Mouse (Mus musculus): Measurements from ENCODE around the gene Sox12. TPM values are rescaled to one million over a fixed set of nuclear protein-coding genes. Genes with fewer than 3 reads are reported as not detected.
"Not testable (repeated sequence)": the region's sequence is repeated elsewhere in the genome, so short reads cannot be mapped to it uniquely, and the experiment has no call there.

Gene Sox12
- polyA plus RNA-seq (2015; fragmentation: Nextera tagmentation; extraction: Ambion mirVana), result 16.4 and 16.9 TPM in 2 replicates

DNA sequence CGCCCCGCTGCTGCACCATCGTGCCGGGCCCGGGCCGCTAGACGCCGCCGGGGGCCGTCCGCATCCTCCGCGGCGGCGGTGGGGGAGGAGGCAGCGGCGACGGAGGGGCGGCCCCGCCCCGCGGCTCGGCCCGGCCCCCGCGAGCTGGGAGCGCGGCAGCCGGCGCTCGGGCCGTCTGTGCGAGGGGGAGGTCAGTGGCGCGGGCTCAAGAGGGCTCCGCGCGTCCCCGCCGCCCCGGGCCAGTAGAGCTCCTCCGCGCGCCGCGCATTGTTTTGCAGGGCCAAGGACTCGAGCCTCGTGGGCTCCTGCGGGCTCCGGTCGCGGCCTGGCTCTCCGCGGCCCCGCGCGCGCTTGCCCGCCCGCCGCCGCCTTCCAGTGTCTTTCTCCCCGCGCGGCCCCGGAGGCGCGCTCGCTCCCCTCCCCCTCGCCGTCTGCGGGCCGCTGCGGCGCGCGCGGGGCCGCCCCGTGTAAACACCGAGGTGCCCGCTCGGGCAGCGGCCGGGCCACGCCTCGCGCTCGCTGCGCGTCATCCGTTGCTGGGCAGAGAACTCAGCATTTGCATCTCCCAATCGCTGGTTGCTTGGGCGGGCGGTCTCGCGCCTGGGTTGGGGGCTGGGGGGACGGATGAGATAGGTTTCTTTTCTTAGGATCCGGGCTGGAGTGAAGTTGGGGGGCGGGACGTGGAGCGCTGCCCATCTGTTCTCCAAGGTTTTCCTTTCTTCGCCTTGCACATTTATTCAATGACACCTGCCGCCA, at the start of gene Sox12:
Gene Sox12, minus strand, starts transcription at position 384 of the 756 bp plus-strand sequence.
- WGBS, result under 1% methylated on average over 87 of the region's 104 CpGs
- Histone ChIP-seq H3K9ac (peak within 1 kb of the TSS; percentile 99), H3K4me3 (peak within 1 kb of the TSS; percentile 86), H3K36me3 (peaks cover 9% of the 10 kb centered on the region; the same call in 1 of the 2 replicates), H3K27me3 (no peaks in the 10 kb centered on the region), H3K4me1 (replicated peaks) (peaks cover 51% of the 10 kb centered on the region), H3K27ac (peak within 1 kb of the TSS; percentile 100), H3K4me2 (peak within 1 kb of the TSS; percentile 97), H3K9me3 (no peaks in the 10 kb centered on the region)
- ATAC-seq (ENCODE audit: low FRiP score), result peak; percentile 71

DNA sequence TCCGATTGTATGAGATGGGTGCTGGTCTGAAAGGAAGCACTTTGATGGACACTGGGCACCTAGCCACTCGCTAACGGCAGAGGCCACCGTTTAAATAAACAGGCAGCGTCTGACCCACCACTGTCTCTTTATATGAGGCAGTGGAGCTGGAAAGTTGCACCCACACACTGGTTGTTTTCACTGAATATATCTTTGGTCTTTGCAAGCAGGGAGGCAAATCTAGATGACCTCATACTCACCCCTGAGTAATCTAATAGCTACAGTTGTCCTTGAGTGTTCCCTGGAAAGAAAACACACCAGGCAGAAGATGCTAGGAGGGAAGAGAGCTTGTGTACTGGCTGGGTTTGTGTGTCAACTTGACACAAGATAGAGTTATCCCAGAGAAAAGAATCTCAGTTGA, 49.6 kb upstream of the Sox12 start:
- Histone ChIP-seq H3K4me1 (replicated peaks) (no peaks in the 10 kb centered on the region; the same call in 1 of the 2 replicates), H3K9me3 (no peaks in the 10 kb centered on the region), H3K4me2 (no peak overlapping the region), H3K4me3 (no peak overlapping the region), H3K9ac (no peak overlapping the region), H3K36me3 (no peaks in the 10 kb centered on the region), H3K27me3 (no peaks in the 10 kb centered on the region), H3K27ac (no peak overlapping the region)
- no peak for ATAC-seq (ENCODE audit: low FRiP score)
- 65% methylated on average over 5 of the region's 5 CpGs for WGBS

DNA sequence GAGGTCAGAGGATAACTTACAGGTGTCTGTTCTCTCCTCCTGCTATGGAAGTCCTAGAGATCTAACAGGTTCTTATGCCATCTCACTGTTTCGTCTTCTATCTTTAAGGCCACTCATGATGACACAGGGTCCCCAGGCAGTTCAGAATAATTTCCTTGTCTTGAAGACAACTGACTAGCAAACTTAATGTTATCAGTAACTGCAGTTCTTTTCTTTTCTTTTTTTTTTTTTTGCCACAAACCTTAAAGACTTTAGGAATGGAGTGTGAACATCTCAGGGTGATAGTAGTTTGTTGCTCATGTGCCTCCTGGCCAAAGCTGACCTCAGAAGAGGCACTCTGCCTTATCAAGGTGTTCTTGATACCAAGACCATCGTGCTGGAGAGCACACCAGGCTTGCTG, 48.8 kb upstream of the Sox12 start:
- Histone ChIP-seq H3K4me3 (no peak overlapping the region), H3K9me3 (no peaks in the 10 kb centered on the region), H3K36me3 (no peaks in the 10 kb centered on the region), H3K9ac (no peak overlapping the region), H3K27me3 (no peaks in the 10 kb centered on the region), H3K27ac (no peak overlapping the region), H3K4me2 (no peak overlapping the region), H3K4me1 (replicated peaks) (no peaks in the 10 kb centered on the region; the same call in 1 of the 2 replicates)
- WGBS, result 73% methylated on average over 2 of the region's 2 CpGs
- ATAC-seq (ENCODE audit: low FRiP score), result no peak

DNA sequence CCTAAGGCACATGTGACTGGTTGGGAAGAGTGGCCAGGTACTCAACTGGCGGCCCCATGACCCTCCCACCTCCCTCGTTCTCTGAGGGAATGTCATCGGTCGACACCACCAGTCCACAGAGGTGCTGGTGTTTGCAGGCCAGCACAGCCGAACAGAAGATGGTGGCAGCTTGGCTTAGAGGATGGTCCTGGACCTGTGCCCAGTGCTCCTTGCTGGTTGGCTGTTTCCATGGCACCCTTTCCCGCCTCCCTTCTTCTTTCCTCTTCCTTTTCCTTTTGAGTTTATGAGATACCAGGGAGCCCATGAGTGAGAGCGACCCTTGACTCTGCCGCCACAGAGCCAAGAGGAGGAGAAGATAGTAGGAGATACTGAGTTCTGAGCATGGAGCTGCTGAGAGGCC, 45.4 kb upstream of the Sox12 start:
- H3K9me3 ChIP-seq, result no peaks in the 10 kb centered on the region
- no peak overlapping the region for H3K27ac ChIP-seq
- H3K27me3 ChIP-seq, result no peaks in the 10 kb centered on the region
- H3K36me3 ChIP-seq, result no peaks in the 10 kb centered on the region
- no peak for ATAC-seq (ENCODE audit: low FRiP score)
- no peak overlapping the region for H3K4me3 ChIP-seq
- no peaks in the 10 kb centered on the region; the same call in 1 of the 2 replicates for H3K4me1 ChIP-seq (replicated peaks)
- no peak overlapping the region for H3K9ac ChIP-seq
- H3K4me2 ChIP-seq, result no peak overlapping the region
- 88% methylated on average over 8 of the region's 8 CpGs for WGBS

DNA sequence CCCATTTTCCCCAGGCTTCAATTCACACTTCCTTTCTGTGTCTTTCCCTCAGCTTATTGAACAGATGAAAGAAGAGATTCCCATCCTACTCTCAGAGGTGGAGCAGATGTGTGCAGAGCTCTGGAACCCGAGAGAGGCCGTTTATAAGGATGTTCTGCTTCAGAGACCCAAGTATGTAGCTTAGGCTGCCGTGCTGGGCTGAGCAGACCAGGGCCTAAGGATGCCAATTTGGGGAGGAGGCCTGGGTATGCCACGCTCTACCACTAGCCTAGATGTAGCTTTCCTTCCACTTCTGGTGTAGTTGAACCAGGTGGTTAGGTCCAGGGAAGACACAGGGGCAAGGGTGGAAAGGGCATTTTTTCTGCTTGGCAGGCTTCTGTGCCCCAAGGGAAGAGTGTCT, 44.5 kb upstream of the Sox12 start:
- ATAC-seq (ENCODE audit: low FRiP score), result no peak
- Histone ChIP-seq H3K27me3 (no peaks in the 10 kb centered on the region), H3K9me3 (no peaks in the 10 kb centered on the region), H3K9ac (no peak overlapping the region), H3K4me2 (no peak overlapping the region), H3K4me3 (no peak overlapping the region), H3K4me1 (replicated peaks) (peaks cover 4% of the 10 kb centered on the region), H3K27ac (no peak overlapping the region), H3K36me3 (no peaks in the 10 kb centered on the region)
- WGBS, result 76% methylated on average over 4 of the region's 4 CpGs

DNA sequence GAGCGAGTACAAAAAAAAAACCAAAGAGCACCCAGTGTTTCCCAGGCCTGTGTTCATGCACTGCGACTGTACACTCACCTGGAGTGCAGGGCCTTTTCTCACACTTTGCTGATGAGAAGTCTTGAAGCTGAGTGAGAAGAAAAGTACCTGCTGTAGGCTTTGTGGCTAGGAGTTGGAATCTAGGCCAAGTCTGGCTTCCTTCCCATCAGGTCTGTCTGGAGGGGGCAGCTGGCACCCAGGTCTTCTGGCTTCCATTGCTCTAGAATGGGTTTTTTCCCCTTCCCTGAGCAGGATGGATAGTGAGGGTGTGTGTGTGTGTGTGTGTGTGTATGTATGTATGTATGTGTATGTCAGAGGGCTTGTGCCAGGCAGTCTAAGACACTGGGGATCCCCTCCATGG, 42.0 kb upstream of the Sox12 start:
- peaks cover 15% of the 10 kb centered on the region for H3K4me1 ChIP-seq (replicated peaks)
- ATAC-seq (ENCODE audit: low FRiP score), result no peak
- no peaks in the 10 kb centered on the region for H3K9me3 ChIP-seq
- H3K36me3 ChIP-seq, result no peaks in the 10 kb centered on the region
- no peak overlapping the region for H3K4me3 ChIP-seq
- H3K9ac ChIP-seq, result no peak overlapping the region
- 0 out of 2 replicates have a peak, but pooled peaks cover 5% of the 10 kb centered on the region for H3K27me3 ChIP-seq
- no peak overlapping the region for H3K4me2 ChIP-seq
- H3K27ac ChIP-seq, result no peak overlapping the region
- WGBS, result 88% methylated on average over 2 of the region's 2 CpGs

DNA sequence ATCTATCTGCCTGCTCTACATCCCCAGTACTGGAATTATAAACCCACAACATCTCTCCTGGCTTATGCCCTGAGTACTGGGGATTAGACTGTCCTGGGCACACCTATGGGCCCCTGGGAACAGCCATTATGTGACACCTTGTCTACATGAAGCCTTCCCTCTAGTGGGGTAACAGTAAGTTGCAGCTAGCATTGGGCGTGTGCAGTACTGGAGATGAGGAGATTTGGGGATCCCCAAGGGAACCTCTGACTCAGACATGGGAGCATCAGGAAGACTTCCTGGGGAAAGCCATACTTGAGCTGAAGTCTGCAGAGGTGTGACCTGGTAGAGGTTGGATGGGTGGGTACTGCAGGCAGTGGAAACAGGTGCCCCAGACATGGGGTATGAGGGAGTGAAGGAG, 41.1 kb upstream of the Sox12 start:
- H3K9ac ChIP-seq, result no peak overlapping the region
- no peaks in the 10 kb centered on the region for H3K9me3 ChIP-seq
- no peaks in the 10 kb centered on the region for H3K36me3 ChIP-seq
- H3K4me1 ChIP-seq (replicated peaks), result peaks cover 15% of the 10 kb centered on the region
- WGBS, result 75% methylated on average over 1 of the region's 1 CpGs
- no peak for ATAC-seq (ENCODE audit: low FRiP score)
- H3K27me3 ChIP-seq, result 0 out of 2 replicates have a peak, but pooled peaks cover 5% of the 10 kb centered on the region
- no peak overlapping the region for H3K4me2 ChIP-seq
- no peak overlapping the region for H3K4me3 ChIP-seq
- no peak overlapping the region for H3K27ac ChIP-seq

DNA sequence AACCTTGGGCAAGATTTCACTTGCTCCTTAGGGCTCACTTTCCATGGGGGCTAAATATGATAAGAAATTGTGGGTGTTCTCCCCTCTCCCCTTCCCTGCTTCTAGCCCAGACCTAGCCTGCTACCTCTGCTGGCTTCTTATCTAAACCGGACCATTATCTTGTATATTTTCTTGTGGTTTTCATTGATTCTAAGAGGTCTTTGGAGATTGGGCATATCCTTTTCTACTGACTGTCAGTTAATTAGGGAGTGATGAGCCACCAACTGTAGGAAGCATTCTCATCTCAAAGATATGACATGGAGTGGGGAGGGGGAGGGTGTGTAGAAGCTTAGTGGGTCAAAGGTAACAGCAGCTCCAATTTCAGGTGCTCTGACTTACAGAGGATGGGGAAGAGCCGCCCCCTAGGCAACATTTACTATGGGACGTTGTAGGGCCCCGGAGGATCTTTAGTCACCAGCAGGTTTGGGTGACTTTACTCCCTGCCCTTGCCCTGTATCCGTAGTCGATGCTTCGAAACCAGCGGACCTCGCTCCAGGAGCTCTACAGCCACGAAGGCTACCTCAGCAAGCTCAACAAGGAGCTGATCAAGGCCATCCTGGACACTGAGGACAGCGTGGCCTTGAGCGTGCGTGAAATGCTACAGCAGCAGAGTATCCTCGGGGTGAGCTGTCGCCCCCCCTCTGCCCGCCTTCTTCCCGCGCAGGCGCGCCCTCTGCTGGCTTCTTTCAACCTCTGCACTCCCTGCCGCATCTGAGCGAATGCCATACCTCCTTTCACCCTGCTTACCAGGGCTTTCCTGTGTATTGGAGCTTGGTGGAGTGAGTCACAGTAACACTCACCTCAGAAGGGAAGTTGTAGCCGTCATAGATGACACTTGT, 39.4 kb upstream of the Sox12 start:
- 0 out of 2 replicates have a peak, but pooled peaks cover 5% of the 10 kb centered on the region for H3K27me3 ChIP-seq
- H3K4me2 ChIP-seq, result peak overlapping the region; percentile 61
- peak; percentile 81 for ATAC-seq (ENCODE audit: low FRiP score)
- no peak overlapping the region for H3K27ac ChIP-seq
- peak overlapping the region; percentile 66 for H3K9ac ChIP-seq
- WGBS, result 3% methylated on average over 23 of the region's 23 CpGs
- peak overlapping the region; percentile 35 for H3K4me3 ChIP-seq
- peaks cover 15% of the 10 kb centered on the region for H3K4me1 ChIP-seq (replicated peaks)
- no peaks in the 10 kb centered on the region for H3K36me3 ChIP-seq
- no peaks in the 10 kb centered on the region for H3K9me3 ChIP-seq

DNA sequence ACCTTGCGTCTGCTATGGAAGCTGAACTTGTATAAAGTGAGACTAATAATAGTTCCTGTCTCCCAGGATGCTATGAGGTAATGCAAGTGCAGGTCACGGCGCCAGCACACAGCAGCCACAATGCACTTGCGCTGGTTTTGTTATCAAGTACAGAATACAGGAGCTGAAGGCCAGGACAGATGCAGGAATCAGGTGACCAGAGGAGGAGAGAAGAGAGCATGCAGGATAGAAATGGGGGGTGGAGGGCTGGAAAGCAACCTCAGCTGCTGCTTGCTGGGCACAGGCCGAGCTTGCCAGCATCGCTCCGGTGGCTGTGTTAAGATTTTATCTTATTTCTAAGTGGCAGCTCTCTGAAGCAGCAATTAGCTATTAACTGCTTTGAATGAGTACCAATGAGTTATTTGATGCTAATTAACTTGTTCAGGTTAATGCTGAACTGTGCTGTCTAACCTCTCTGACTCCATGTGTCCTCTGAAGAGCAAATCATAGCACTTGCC, 38.6 kb upstream of the Sox12 start:
- H3K9ac ChIP-seq, result 0 out of 2 replicates have a peak overlapping the region, but pooled peaks have one; percentile 15
- 76% methylated on average over 7 of the region's 7 CpGs for WGBS
- peak overlapping the region; percentile 12; the same call in 1 of the 2 replicates for H3K27ac ChIP-seq
- no peaks in the 10 kb centered on the region for H3K36me3 ChIP-seq
- 0 out of 2 replicates have a peak, but pooled peaks cover 5% of the 10 kb centered on the region for H3K27me3 ChIP-seq
- no peak for ATAC-seq (ENCODE audit: low FRiP score)
- peaks cover 15% of the 10 kb centered on the region for H3K4me1 ChIP-seq (replicated peaks)
- no peaks in the 10 kb centered on the region for H3K9me3 ChIP-seq
- no peak overlapping the region for H3K4me2 ChIP-seq
- no peak overlapping the region for H3K4me3 ChIP-seq

DNA sequence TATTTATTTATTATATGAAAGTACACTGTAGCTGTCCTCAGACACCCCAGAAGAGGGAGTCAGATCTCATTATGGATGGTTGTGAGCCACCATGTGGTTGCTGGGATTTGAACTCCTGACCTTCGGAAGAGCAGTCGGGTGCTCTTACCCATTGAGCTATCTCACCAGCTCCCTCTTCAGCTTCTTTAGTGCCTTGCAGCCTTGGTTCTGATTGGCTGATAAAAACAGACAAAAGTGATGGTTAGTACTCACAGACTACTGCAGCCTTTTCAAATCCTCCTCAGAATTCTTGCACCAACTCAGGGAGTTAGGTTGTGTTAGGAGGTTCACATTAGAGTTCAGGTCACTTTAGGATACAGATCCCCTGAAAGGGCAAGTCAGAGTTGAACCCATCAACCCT, 30.6 kb upstream of the Sox12 start:
- not testable (repeated sequence) for H3K9ac ChIP-seq; H3K9me3 ChIP-seq; H3K36me3 ChIP-seq; H3K27ac ChIP-seq; H3K27me3 ChIP-seq; H3K4me3 ChIP-seq; ATAC-seq (ENCODE audit: low FRiP score); H3K4me2 ChIP-seq
- 83% methylated on average over 2 of the region's 2 CpGs for WGBS
- H3K4me1 ChIP-seq (replicated peaks), result peaks cover 11% of the 10 kb centered on the region

DNA sequence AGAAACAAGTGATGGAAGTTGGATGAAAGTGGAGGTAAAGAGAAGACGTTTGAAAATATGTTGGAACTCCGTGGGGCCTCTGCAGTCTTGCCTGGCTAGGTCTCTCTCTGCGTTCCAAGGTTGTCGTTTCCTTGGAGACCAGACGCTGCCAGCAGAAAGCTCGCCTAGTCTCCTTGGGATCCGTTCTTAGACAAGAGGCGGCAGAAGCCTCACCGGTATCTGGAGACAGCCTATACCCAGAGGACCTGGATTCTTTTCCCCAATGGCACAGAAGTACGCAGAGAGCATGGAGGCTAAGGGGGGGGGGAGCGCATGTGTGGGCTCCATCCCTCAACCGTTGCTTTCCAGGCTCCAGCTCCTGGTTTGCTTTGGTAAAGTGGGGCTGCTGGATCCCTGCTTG, 29.6 kb upstream of the Sox12 start:
- 5% methylated on average over 12 of the region's 12 CpGs for WGBS
- H3K27ac ChIP-seq, result no peak overlapping the region
- H3K4me3 ChIP-seq, result no peak overlapping the region; the same call in 1 of the 2 replicates

DNA sequence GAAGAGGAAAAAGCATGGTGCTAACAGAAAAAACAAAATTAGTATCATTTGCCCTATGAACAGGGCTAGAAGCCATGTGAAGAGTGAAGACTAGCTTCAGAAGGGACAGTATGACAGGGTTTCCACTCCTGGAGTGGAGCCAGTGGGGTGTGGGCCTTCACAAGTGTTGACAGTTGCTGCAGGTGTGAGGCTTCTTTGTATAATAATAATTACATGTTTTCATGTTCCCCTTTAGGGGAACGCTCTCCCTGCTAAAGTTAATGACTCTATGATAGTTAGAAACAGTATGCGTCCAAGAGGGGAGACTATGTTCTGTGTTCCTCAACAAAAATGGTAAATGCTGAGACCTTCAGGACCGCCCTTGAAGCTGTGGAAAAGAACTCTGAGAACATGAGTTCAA, 17.9 kb upstream of the Sox12 start:
- 0 out of 2 replicates have a peak overlapping the region, but pooled peaks have one; percentile 95 for H3K9ac ChIP-seq
- peak overlapping the region; percentile 86 for H3K4me3 ChIP-seq
- 97% methylated on average over 3 of the region's 3 CpGs for WGBS

More for the DNA sequence above, 29.6 kb upstream of the Sox12 start:
- ATAC-seq (ENCODE audit: low FRiP score), result no peak
- peak overlapping the region; percentile 55; the same call in 1 of the 2 replicates for H3K9ac ChIP-seq
- H3K4me2 ChIP-seq, result peak overlapping the region; percentile 39
- no peaks in the 10 kb centered on the region for H3K9me3 ChIP-seq
- no peaks in the 10 kb centered on the region for H3K36me3 ChIP-seq
- H3K27me3 ChIP-seq, result no peaks in the 10 kb centered on the region
- peaks cover 11% of the 10 kb centered on the region for H3K4me1 ChIP-seq (replicated peaks)

More for the DNA sequence above, 17.9 kb upstream of the Sox12 start:
- Histone ChIP-seq H3K27ac (peak overlapping the region; percentile 96), H3K9me3 (no peaks in the 10 kb centered on the region), H3K4me1 (replicated peaks) (peaks cover 39% of the 10 kb centered on the region), H3K4me2 (peak overlapping the region; percentile 97), H3K27me3 (no peaks in the 10 kb centered on the region), H3K36me3 (no peaks in the 10 kb centered on the region)
- ATAC-seq (ENCODE audit: low FRiP score), result no peak
